Mouse (Mus musculus) layer of hippocampus, postnatal 14 days (tissue): ENCODE data around the gene Josd1. TPM values are rescaled to one million over a fixed set of nuclear protein-coding genes. Genes with fewer than 3 reads are reported as not detected.
"Not testable (repeated sequence)": the region's sequence is repeated elsewhere in the genome, so short reads cannot be mapped to it uniquely, and the experiment has no call there.

ENCODE experiments used
- DNase-seq, 2 experiments: peaks; one replicate each; pipeline ENCODE4 v3.0.0; 2021 to 2022; ENCODE audit warnings: low spot score in 2 of 2, mixed read lengths in 1 of 2
- total RNA-seq, 2 experiments: library from RNA; stranded (reverse); gene quantifications; 2 replicates each; pipeline ENCODE4 v1.2.3; 2021

The Josd1 gene
- total RNA-seq, 2 experiments from 2014 or later: 46.2 to 46.4 TPM

DNA sequence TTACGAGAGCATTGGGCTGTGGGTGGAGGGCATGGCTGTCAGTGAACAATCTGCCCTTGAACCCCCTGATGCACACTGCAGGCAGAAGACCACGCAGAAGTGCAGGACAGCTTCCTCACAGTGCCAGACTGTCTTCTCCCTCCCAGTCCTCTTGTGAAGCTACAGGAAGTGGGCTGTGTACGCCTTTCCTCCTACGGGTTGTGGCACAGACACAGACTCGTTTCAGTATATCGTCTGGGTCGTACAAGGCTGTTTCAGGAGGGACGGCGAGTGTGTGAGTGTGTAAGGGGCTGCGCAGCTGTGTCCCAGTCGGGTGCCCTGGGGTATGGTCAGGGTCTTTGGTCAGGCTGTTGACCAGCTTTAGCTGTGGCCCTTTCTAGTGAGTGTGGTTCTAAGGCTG, 6.0 kb upstream of the Josd1 start:
- DNase-seq: no peak

DNA sequence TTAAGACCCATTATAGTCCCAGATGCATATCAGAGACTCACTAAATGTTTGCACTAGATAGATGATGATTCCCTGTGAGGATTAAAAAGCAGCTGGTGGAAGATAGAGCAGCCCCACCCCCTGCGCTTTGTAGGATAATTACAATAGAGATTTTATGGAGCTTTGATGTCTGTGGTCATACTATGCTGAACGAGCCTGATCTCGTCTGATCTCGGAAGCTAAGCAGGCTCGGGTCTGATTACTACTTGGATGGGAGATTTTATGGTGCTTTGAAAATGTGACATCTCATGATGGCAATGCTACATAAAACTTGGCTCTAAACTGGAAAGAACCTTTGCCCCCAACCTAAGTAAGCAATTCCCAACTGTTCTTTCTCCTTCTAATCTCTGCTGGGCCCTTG, 4.6 kb upstream of the Josd1 start:
- DNase-seq: no peak

- DNase-seq: no peak
These were observed 3.3 kb upstream of the Josd1 start for GRCm38 (mm10) chr15:79691023-79691508.

DNA sequence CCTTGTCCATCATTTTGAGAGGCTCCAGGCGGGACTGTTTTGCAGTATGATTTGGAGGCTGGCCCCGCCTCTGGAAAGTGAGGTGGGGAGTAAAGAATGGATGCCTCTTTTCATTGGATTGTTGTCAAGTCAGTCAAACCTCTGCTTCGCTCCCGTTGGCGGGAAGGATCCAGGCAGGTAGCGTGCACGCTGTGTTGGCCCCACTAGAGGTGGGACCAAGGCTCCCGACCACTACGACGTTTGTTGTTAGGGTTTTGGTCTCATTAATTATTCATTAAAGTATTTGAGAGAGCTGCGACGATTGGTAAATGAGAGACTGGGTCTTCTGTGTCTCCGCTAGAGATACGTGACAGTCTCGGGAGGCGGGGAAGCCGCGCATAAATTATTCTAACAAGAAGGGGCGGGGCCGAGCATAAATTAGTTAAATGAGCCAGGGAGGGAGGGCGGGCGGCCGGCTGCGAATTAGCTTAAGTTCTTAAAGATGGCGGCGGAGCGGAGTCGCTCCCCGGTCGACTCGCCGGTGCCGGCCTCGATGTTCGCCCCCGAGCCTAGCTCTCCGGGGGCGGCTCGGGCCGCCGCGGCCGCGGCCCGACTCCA, 2.8 kb upstream of the Josd1 start, which contains the start of gene Gtpbp1:
Gtpbp1 (plus strand) TSS at position 420 of the 597 bp plus-strand sequence.
- peak; percentile 96 to 100 for DNase-seq

GRCm38 (mm10) chr15:79689662-79690425, 2.1 kb upstream of the Josd1 start:
- DNase-seq: no peak

- no peak for DNase-seq
These were observed 693 bp upstream of the Josd1 start for GRCm38 (mm10) chr15:79688268-79688956.

DNA sequence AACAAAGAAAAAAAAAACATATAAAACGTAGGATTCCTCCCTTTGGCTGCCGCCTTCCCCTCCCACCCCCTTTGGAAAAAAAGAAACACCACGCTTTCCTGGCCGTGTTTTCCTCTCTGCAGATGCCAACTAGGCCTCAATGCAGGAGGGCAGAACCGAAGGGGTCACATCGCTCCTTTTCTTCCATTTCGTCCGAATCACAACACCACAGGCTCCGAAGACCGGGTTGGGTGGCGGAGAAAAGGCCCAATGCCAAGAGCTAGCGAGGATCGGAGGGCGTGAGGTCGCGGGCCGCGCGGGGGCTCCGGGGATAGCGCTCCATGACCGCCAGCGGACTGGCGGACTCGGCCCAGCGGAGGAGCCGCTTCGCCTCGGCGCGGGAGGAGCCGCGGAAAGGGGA, 544 bp downstream of the Josd1 start:
- DNase-seq: no peak

GRCm38 (mm10) chr15:79686046-79686869, 1.5 kb downstream of the Josd1 start:
- DNase-seq: no peak

DNA sequence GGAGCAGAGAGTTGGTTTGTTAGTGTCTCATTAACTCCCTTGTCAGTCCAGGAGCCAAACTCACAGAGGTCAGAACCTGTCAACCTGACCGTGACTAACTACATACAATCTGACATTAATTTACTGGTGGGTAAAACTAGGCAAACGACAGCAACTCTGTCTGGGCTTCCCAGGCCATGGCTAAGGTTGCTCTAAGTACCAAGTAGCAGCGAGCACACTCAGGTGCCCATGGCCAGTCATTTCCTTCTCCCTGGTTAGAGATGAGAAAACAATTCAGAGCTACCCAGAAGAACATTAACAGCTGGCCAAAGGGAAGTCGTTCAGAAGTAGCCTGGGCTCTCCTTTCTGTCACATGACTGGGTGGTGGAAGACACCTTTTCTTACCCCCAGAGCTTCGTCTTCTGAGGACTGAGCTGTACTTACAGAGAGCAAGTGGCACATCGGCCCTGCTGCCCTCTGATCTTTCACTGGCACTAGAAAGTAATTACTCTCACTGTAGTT, 2.5 kb downstream of the Josd1 start:
- DNase-seq: no peak

DNA sequence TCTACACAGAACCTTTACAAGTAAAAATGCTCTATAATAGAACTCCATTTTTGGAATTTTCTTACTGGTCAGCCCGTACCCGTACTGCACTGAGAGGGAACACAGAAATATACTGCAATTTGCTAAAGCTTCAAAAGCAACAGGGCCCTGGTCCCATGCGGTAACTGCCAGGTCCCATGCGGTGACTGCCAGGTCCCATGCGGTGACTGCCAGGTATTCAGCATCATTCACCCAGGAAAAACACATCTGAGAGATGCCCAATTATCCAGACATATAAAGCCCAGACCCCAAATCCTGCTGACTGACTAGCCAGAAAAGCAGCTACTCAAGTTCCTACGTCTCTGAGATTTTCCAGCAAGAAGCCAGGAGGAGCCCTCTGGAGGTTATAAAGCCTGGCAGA, 3.1 kb downstream of the Josd1 start:
- no peak for DNase-seq

GRCm38 (mm10) chr15:79683707-79684465, 3.8 kb downstream of the Josd1 start:
- no peak for DNase-seq

DNA sequence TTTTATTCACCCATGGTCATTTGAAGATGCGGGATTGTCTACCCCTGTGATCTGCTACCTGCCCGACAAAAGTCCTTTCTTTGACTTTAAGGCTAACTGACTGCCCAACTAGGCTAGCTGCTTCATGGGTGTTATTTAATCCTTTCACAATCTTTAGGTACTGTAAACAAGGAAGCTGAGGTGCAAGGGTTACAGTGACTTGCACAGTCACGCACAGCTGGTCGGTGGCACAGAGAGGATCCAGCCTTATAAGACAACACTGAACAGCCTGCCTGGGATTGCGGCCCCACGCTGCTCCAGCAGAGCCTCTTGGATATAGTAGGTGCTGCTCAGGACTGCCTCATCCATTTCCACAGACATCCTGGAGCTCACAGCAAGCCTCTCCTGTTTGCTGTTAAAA, 4.6 kb downstream of the Josd1 start:
- no peak for DNase-seq

DNA sequence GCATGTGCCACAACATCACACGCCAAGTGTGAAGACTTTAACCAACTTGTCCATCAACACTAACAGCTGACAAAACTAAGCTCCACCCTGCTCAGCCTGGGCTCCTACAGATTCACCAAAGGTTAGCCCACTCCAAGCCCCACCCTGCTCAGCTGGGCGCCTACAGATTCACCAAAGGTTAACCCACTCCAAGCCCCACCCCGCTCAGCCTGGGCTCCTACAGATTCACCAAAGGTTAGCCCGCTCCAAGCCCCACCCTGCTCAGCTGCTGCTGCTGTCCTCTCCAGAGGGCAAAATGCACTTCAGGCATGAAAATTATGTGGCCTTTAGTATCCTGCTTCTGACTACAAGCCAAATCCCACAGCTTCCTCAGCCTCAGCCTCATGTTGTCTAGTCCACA, 5.7 kb downstream of the Josd1 start:
- no peak for DNase-seq

DNA sequence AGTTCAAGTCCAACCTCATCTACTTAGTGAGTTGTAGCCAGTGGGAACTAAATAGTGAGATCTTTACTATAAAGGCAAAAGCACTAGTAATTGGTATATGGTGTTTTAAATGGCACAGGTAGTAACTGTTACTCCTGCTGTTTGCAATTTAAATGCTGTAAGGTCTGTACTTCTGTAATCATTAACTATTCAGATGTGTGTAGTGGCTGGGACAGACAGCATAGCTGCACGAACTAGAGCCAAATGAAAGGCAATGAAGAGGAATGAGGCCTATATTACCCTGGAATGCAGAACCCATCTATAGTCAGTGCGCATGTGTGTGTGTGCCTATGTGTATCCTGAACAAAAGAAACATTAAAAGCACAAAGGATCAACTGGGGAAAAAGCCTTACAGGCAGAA, 9.8 kb downstream of the Josd1 start:
- no peak for DNase-seq

DNA sequence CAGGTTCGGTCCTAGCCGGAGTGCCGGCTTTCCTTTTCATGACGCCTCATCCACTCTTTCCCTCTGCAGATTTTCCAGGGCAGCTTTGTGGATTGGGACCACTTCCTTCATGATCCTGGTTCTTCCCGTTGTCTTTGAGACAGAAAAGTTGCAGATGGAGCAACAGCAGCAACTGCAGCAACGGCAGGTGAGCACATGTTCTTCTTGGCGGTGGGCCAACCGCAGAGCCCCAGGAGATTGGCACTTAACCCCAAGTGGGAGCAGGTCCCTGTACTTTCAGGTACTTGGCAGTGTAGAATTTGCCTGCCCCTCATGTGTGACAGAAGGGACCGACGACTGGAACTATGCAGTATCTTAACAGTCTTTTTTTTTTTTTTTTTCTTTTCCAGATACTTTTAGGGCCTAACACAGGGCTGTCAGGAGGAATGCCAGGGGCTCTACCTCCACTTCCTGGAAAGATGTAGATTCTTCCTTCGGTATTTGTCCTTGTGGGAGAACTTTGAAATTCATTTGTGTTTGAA, 15.8 kb downstream of the Josd1 start:
- not testable (repeated sequence) for DNase-seq

DNA sequence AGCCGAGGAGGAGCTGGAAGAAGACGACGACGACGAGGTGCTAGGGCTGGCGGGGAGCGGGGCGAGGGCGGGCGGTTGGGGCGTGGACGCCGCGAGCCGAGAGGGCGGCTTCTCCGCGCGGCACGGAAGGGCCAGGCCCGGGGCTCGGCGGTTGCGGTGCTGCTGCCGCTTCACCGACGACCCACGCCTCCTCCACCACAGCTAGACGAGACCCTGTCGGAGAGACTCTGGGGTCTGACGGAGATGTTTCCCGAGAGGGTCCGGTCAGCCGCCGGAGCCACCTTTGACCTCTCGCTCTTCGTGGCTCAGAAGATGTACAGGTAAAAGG, 16.8 kb downstream of the Josd1 start:
- no peak for DNase-seq

GRCm38 (mm10) chr15:79670249-79670971, 17.3 kb downstream of the Josd1 start, which contains the start of gene Tomm22:
Gene Tomm22 (plus strand): TSS chr15:79670861.
- peak; percentile 81 to 93 for DNase-seq

DNA sequence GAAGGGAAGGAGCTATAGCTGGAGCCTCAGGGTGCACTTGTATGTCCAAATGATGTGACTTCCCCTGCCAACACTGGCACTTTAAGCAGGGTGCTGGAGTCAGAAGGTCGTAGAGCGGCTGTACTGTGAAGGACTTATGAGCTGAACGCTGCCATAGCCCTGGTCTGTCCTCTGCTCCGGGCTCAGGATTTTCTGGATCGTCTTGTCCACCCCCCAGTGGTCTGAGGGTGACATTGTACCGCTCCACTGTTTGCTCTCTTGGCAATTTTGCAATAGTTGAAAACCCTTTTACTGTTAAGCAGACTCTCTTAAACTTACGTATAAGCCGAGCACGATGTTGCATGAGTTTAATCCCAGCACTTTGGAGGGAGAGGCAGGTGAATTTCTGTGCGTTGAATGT, 18.5 kb downstream of the Josd1 start:
- no peak for DNase-seq

DNA sequence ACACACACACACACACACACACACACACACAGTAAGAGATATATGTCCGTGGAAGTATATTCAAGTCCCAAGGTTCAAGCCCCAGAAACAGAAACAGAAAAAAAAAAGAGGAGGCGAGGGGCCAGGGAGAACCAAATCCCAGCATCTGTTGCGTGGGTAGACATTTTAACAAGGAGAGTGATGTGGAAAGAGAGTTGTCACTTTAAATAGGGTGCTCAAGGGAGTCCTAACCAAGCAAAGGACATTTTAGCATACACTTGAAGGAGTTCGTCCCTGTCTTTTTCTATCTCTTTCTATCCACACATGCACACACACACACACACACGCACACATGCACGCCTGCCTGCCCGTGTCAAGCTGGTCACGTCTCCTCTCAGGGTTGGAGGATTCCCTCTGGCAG, 23.1 kb downstream of the Josd1 start:
- DNase-seq: no peak
